Mouse (Mus musculus): ENCODE data around the gene Pdk2.

GRCm38 (mm10) chr11:94988780-94989561, 52.2 kb downstream of the Pdk2 start:
- TF ChIP-seq EP300 (IDR thresholded peaks at IDR 0.05; ENCODE audit: low read depth) (no peak), CTCF (IDR thresholded peaks at IDR 0.05; ENCODE audit: low read depth) (no peak)
